Mouse (Mus musculus) heart, postnatal 0 days (tissue): Measurements from ENCODE around the gene Spint3.
"Not testable (repeated sequence)": the region's sequence is repeated elsewhere in the genome, so short reads cannot be mapped to it uniquely, and the experiment has no call there.

Experiments
- CTCF ChIP-seq: IDR thresholded peaks from 2 replicates; pipeline ENCODE4 v1.5.1; 2016; ENCODE audit warnings: antibody characterized with exemption, control low read depth, low read depth
- EP300 ChIP-seq: IDR thresholded peaks from 2 replicates; pipeline ENCODE4 v1.6.1; 2016; ENCODE audit warnings: antibody characterized with exemption, low read depth

DNA sequence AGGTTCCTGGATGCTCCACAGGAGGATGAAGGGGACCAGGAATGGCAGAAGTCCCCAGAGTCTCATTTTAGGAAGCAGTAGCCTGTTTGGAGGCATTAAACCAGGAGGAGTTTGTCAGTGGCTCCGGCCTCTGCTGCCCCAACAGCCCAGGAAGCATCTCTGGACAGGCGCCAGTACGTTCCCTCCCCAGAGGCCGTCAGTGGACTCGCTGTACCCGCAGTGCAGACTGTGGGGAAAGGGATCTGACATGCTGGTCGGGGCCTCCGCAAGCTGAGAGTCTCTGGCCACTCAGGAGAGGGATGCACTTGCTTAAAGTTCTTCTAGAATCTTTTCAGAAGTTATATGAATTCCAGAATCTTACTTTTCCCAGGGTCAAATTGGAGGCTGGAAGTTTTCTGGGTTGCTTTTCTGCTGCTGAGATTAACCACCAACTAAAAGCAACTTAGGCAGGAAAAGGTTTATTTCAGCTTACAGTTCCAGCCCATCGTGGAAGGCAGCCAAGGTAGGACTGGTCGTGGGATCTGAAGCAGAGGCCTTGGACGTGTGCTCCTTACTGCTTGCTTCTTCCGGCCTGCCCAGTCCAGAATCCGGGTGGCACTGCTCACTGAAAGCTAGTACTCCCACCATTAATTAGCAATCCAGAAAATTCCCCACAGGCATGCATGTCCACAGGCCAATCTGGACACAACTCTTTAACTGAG is 11.9 kb upstream of the Spint3 start, which contains the start of gene Wfdc6a:
- not testable (repeated sequence) for TF ChIP-seq CTCF, EP300
